Mouse (Mus musculus) limb, embryonic 15.5 days (tissue): Measurements from ENCODE around the gene Cnr1. TPM values are rescaled to one million over a fixed set of nuclear protein-coding genes. Genes with fewer than 3 reads are reported as not detected.

Source experiments
- ATAC-seq: fragments of 200-750 bp; cut with Nextera tagmentation; 2 replicates; pipeline ENCODE4 v1.8.0; 2017; ENCODE audit warnings: low read depth, moderate TSS enrichment; ENCODE audit not compliant: insufficient number of reproducible peaks, low FRiP score, low TSS enrichment
- H3K27ac ChIP-seq: fragments of 300-500 bp; sonication (generic); 2 replicates; pipeline ENCODE4 v1.5.1; 2015; ENCODE audit warnings: moderate library complexity, mild to moderate bottlenecking, inconsistent platforms
- H3K27me3 ChIP-seq: fragments of 300-500 bp; sonication (generic); 2 replicates; pipeline ENCODE4 v1.6.1; 2015; ENCODE audit warnings: inconsistent platforms
- H3K36me3 ChIP-seq: fragments of 300-500 bp; sonication (generic); 2 replicates; pipeline ENCODE4 v1.6.1; 2015; ENCODE audit warnings: inconsistent platforms
- H3K4me1 ChIP-seq: fragments of 300-500 bp; sonication (generic); 2 replicates; pipeline ENCODE4 v1.6.1; 2015; ENCODE audit warnings: inconsistent platforms
- H3K4me2 ChIP-seq: fragments of 300-500 bp; sonication (generic); 2 replicates; pipeline ENCODE4 v1.6.1; 2015; ENCODE audit warnings: mild to moderate bottlenecking, inconsistent platforms
- H3K4me3 ChIP-seq: fragments of 300-500 bp; sonication (generic); 2 replicates; pipeline ENCODE4 v1.5.1; 2015; ENCODE audit warnings: mild to moderate bottlenecking, inconsistent platforms
- H3K9ac ChIP-seq: fragments of 300-500 bp; sonication (generic); 2 replicates; pipeline ENCODE4 v1.6.1; 2015; ENCODE audit warnings: inconsistent platforms
- H3K9me3 ChIP-seq: fragments of 300-500 bp; sonication (generic); 2 replicates; pipeline ENCODE4 v1.6.1; 2016; ENCODE audit warnings: inconsistent platforms
- WGBS: fragments of 180-500 bp; shearing (Covaris S2); methylation state at CpG from one replicate; pipeline ENCODE4 v1.1.7; 2015; 5-methylcytosine and 5-hydroxymethylcytosine counted together
- polyA plus RNA-seq: library from polyadenylated mRNA; unstranded; fragments of >200 nt; fragmentation: Nextera tagmentation; extraction: Ambion mirVana; gene quantifications from 2 replicates; pipeline ENCODE4 v1.2.1, GENCODE M21; 2015

Gene Cnr1
- polyA plus RNA-seq, 1 experiment from 2014 or later: 2.0 TPM

GRCm38 (mm10) chr4:33943936-33944335, 19.5 kb downstream of the Cnr1 start:
- 96% methylated on average over 13 of the region's 13 CpGs for WGBS
- Histone ChIP-seq H3K36me3 (no peaks in the 10 kb centered on the region), H3K4me2 (no peak overlapping the region), H3K27ac (no peak overlapping the region), H3K4me3 (no peak overlapping the region), H3K9me3 (no peaks in the 10 kb centered on the region), H3K9ac (no peak overlapping the region), H3K4me1 (no peaks in the 10 kb centered on the region), H3K27me3 (no peaks in the 10 kb centered on the region)
- ATAC-seq: no peak

- Histone ChIP-seq H3K9me3 (no peaks in the 10 kb centered on the region), H3K4me1 (no peaks in the 10 kb centered on the region), H3K4me2 (no peak overlapping the region), H3K27me3 (no peaks in the 10 kb centered on the region), H3K9ac (no peak overlapping the region), H3K27ac (no peak overlapping the region), H3K36me3 (no peaks in the 10 kb centered on the region), H3K4me3 (no peak overlapping the region)
- ATAC-seq: no peak
- 72% methylated on average over 2 of the region's 2 CpGs for WGBS
Measured at GRCm38 (mm10) chr4:33945742-33946141, 21.3 kb downstream of the Cnr1 start.

- Histone ChIP-seq H3K9ac (no peak overlapping the region), H3K27ac (no peak overlapping the region), H3K4me3 (no peak overlapping the region), H3K9me3 (no peaks in the 10 kb centered on the region), H3K27me3 (no peaks in the 10 kb centered on the region), H3K4me2 (no peak overlapping the region), H3K36me3 (no peaks in the 10 kb centered on the region), H3K4me1 (no peaks in the 10 kb centered on the region)
- no peak for ATAC-seq
- WGBS: 69% methylated on average over 3 of the region's 3 CpGs
Measured at GRCm38 (mm10) chr4:33947584-33947983, 23.2 kb downstream of the Cnr1 start.

- 82% methylated on average over 3 of the region's 3 CpGs for WGBS
- no peaks in the 10 kb centered on the region for H3K4me1 ChIP-seq
Measured at GRCm38 (mm10) chr4:33957398-33957797, 33.0 kb downstream of the Cnr1 start.

GRCm38 (mm10) chr4:33958515-33958914, 34.1 kb downstream of the Cnr1 start:
- WGBS: 83% methylated on average over 3 of the region's 3 CpGs
- Histone ChIP-seq H3K9ac (no peak overlapping the region), H3K4me3 (no peak overlapping the region), H3K9me3 (no peaks in the 10 kb centered on the region), H3K4me2 (no peak overlapping the region), H3K27ac (no peak overlapping the region), H3K36me3 (no peaks in the 10 kb centered on the region), H3K27me3 (no peaks in the 10 kb centered on the region), H3K4me1 (no peaks in the 10 kb centered on the region)
- ATAC-seq: no peak

More at GRCm38 (mm10) chr4:33957398-33957797, 33.0 kb downstream of the Cnr1 start:
- Histone ChIP-seq H3K36me3 (no peaks in the 10 kb centered on the region), H3K27ac (no peak overlapping the region), H3K9ac (no peak overlapping the region), H3K4me2 (no peak overlapping the region), H3K4me3 (no peak overlapping the region), H3K27me3 (no peaks in the 10 kb centered on the region), H3K9me3 (no peaks in the 10 kb centered on the region)
- ATAC-seq: no peak

- no peak overlapping the region for H3K27ac ChIP-seq
- no peaks in the 10 kb centered on the region for H3K27me3 ChIP-seq
- no peaks in the 10 kb centered on the region for H3K9me3 ChIP-seq
- no peak overlapping the region for H3K9ac ChIP-seq
- H3K4me3 ChIP-seq: no peak overlapping the region
- ATAC-seq: no peak
- no peaks in the 10 kb centered on the region for H3K36me3 ChIP-seq
- no peaks in the 10 kb centered on the region for H3K4me1 ChIP-seq
- WGBS: 81% methylated on average over 6 of the region's 6 CpGs
- H3K4me2 ChIP-seq: no peak overlapping the region
Measured at GRCm38 (mm10) chr4:33959841-33960240, 35.4 kb downstream of the Cnr1 start.

- Histone ChIP-seq H3K4me1 (no peaks in the 10 kb centered on the region), H3K27ac (no peak overlapping the region), H3K4me3 (no peak overlapping the region), H3K36me3 (no peaks in the 10 kb centered on the region), H3K9ac (no peak overlapping the region), H3K9me3 (no peaks in the 10 kb centered on the region), H3K27me3 (no peaks in the 10 kb centered on the region), H3K4me2 (no peak overlapping the region)
- ATAC-seq: no peak
- WGBS: 71% methylated on average over 3 of the region's 3 CpGs
Measured at GRCm38 (mm10) chr4:33970726-33971125, 46.3 kb downstream of the Cnr1 start.

GRCm38 (mm10) chr4:33988466-33989089, 64.2 kb downstream of the Cnr1 start:
- Histone ChIP-seq H3K9ac (no peak overlapping the region), H3K27me3 (no peaks in the 10 kb centered on the region), H3K4me2 (no peak overlapping the region), H3K27ac (no peak overlapping the region), H3K9me3 (no peaks in the 10 kb centered on the region), H3K36me3 (no peaks in the 10 kb centered on the region), H3K4me1 (no peaks in the 10 kb centered on the region), H3K4me3 (no peak overlapping the region)
- ATAC-seq: no peak
- 76% methylated on average over 5 of the region's 5 CpGs for WGBS

GRCm38 (mm10) chr4:33992687-33993086, 68.3 kb downstream of the Cnr1 start:
- Histone ChIP-seq H3K9me3 (no peaks in the 10 kb centered on the region), H3K4me3 (no peak overlapping the region), H3K4me1 (no peaks in the 10 kb centered on the region), H3K9ac (no peak overlapping the region), H3K36me3 (no peaks in the 10 kb centered on the region), H3K27ac (no peak overlapping the region), H3K27me3 (no peaks in the 10 kb centered on the region), H3K4me2 (no peak overlapping the region)
- WGBS: 33% methylated on average over 3 of the region's 3 CpGs
- no peak for ATAC-seq

- ATAC-seq: no peak
- H3K9me3 ChIP-seq: no peaks in the 10 kb centered on the region
- no peak overlapping the region for H3K27ac ChIP-seq
- no peak overlapping the region for H3K9ac ChIP-seq
- H3K27me3 ChIP-seq: no peaks in the 10 kb centered on the region
- H3K36me3 ChIP-seq: no peaks in the 10 kb centered on the region
- H3K4me3 ChIP-seq: no peak overlapping the region
- H3K4me2 ChIP-seq: no peak overlapping the region
- no peaks in the 10 kb centered on the region for H3K4me1 ChIP-seq
Measured at GRCm38 (mm10) chr4:33996382-33996781, 72.0 kb downstream of the Cnr1 start.

Other genes with a start within 250 kb of the Cnr1 start
- gene Spaca1, start 125.6 kb downstream of the Cnr1 start, polyA plus RNA-seq: 2.6 and 2.8 TPM in 2 replicates